In genomic region chr2:29500601-29501350, GRCm38 (mm10) we compare ENCODE assay signal across 25 mouse cellular contexts.
DNase-seq lines count a peak whose midpoint lies in the region; ATAC-seq and TF ChIP-seq lines count a peak whose summit lies in the region.
"Had no signal": no experiment of that assay in that cellular context is flagged by ENCODE, and none has a peak within 500 bp of the region (broad histone marks: within the 10 kb centered on the region; RNA-seq: fewer than 3 reads in every experiment).

No protein-coding gene starts in this region.

- H3K27me3 ChIP-seq in forebrain, postnatal 0 days (ENCODE audit: insufficient read depth, low read length) = no peaks in the 10 kb centered on the region
- no peaks in the 10 kb centered on the region for H3K27me3 ChIP-seq in forebrain, embryonic 15.5 days
- H3K27me3 ChIP-seq: embryonic facial prominence, embryonic 13.5 days; embryonic facial prominence, embryonic 15.5 days; forebrain, embryonic 12.5 days; Patski had no signal

- no peaks in the 10 kb centered on the region for H3K9me3 ChIP-seq in forebrain, postnatal 0 days (ENCODE audit: low read length)
- H3K9me3 ChIP-seq in forebrain, embryonic 15.5 days = no peaks in the 10 kb centered on the region
- H3K9me3 ChIP-seq: embryonic facial prominence, embryonic 13.5 days; embryonic facial prominence, embryonic 15.5 days; forebrain, embryonic 10.5 days; forebrain, embryonic 12.5 days; G1E had no signal

- ATAC-seq in forebrain, postnatal 0 days = no peak
- no peak for ATAC-seq in forebrain, embryonic 15.5 days (replicated peaks)
- ATAC-seq: activated CD4-positive, CD25-positive, alpha-beta regulatory T cell, adult 4 months; forebrain, embryonic 14.5 days; Patski had no signal

- 65% methylated on average over 9 of the region's 9 CpGs for WGBS in forebrain, postnatal 0 days
- WGBS in forebrain, embryonic 15.5 days = 67% methylated on average over 9 of the region's 9 CpGs

- H3K4me2 ChIP-seq in forebrain, postnatal 0 days (ENCODE audit: low read depth) = no peak overlapping the region
- no peak overlapping the region for H3K4me2 ChIP-seq in forebrain, embryonic 15.5 days (replicated peaks)
- H3K4me2 ChIP-seq: embryonic facial prominence, embryonic 13.5 days; embryonic facial prominence, embryonic 15.5 days; forebrain, embryonic 12.5 days had no signal

- H3K36me3 ChIP-seq in forebrain, postnatal 0 days (ENCODE audit: insufficient read depth) = peaks cover 4% of the 10 kb centered on the region; the same call in 1 of the 2 replicates
- no peaks in the 10 kb centered on the region for H3K36me3 ChIP-seq in forebrain, embryonic 15.5 days
- H3K36me3 ChIP-seq: forebrain, embryonic 12.5 days had no signal

- DNase-seq in spleen, adult 18-20 months = peak; percentile 21
- DNase-seq in spleen, adult 12 weeks (ENCODE audit: low spot score) = no peak
- peak; percentile 60 to 61 for DNase-seq in B cell, adult 2 months
- DNase-seq in ES-CJ7 (ENCODE audit: low read depth, low spot score) (peak; percentile 71), R1 (ENCODE audit: low read depth, low spot score) (peak; percentile 82)
- no peak for DNase-seq in kidney, postnatal 25 days
- DNase-seq in forebrain, postnatal 0 days = no peak
- DNase-seq: adrenal gland, adult 8-10 months; adrenal gland, postnatal 14 days; adrenal gland, postnatal 36 days; cerebellum, adult 11-12 months; cerebellum, adult 2 months; cerebellum, adult 9-10 months; cerebellum, postnatal 10 days; cerebellum, postnatal 25 days had no signal

- 0 out of 2 replicates have a peak, but pooled peaks cover under 1% of the 10 kb centered on the region for H3K4me1 ChIP-seq in forebrain, postnatal 0 days (ENCODE audit: insufficient read depth)
- H3K4me1 ChIP-seq in forebrain, embryonic 15.5 days = peaks cover 7% of the 10 kb centered on the region; the same call in 1 of the 2 replicates
- H3K4me1 ChIP-seq: embryonic facial prominence, embryonic 13.5 days; embryonic facial prominence, embryonic 15.5 days had no signal

- no peak overlapping the region for H3K9ac ChIP-seq in forebrain, postnatal 0 days
- no peak overlapping the region for H3K9ac ChIP-seq in forebrain, embryonic 15.5 days (replicated peaks)
- H3K9ac ChIP-seq: embryonic facial prominence, embryonic 13.5 days; embryonic facial prominence, embryonic 15.5 days; forebrain, embryonic 12.5 days had no signal

- no peak overlapping the region for H3K27ac ChIP-seq in forebrain, postnatal 0 days (ENCODE audit: low read depth, low read length)
- no peak overlapping the region for H3K27ac ChIP-seq in forebrain, embryonic 15.5 days (replicated peaks)
- H3K27ac ChIP-seq: embryonic facial prominence, embryonic 13.5 days; embryonic facial prominence, embryonic 15.5 days; forebrain, embryonic 12.5 days had no signal

- no peak for TF ChIP-seq CTCF in forebrain, postnatal 0 days (IDR thresholded peaks at IDR 0.05; ENCODE audit: low read depth)

- no peak overlapping the region for H3K4me3 ChIP-seq in forebrain, postnatal 0 days (ENCODE audit: low read depth, low read length)
- no peak overlapping the region for H3K4me3 ChIP-seq in forebrain, embryonic 15.5 days
- H3K4me3 ChIP-seq: embryonic facial prominence, embryonic 13.5 days; embryonic facial prominence, embryonic 15.5 days; erythroblast, embryonic 14.5 days; forebrain, embryonic 10.5 days; forebrain, embryonic 12.5 days had no signal

Comparison
In these comparisons a context has a peak if more than half of its experiments do, and no peak if none do; other contexts are left out.
1. DNase-seq: peak in spleen, adult 18-20 months (2 of 2), B cell, adult 2 months (2 of 2), ES-CJ7 (single experiment) and R1 (single experiment); none in spleen, adult 12 weeks (single experiment), kidney, postnatal 25 days (0 of 2) and forebrain, postnatal 0 days (single experiment).